In genomic region chr17:47522536-47522935, GRCm38 (mm10) we compare ENCODE assay signal across 7 mouse cellular contexts. TPM values are rescaled to one million over a fixed set of nuclear protein-coding genes. Genes with fewer than 3 reads are reported as not detected.
DNase-seq lines count a peak whose midpoint lies in the region; ATAC-seq lines count a peak whose summit lies in the region.

No protein-coding gene starts in this region.

- WGBS in heart, embryonic 13.5 days, result 39% methylated on average over 4 of the region's 4 CpGs
- WGBS in liver, embryonic 13.5 days (ENCODE audit: insufficient replicate concordance), result 41% methylated on average over 4 of the region's 4 CpGs

- peaks cover 84% of the 10 kb centered on the region for H3K4me1 ChIP-seq in heart, embryonic 13.5 days
- peaks cover 93% of the 10 kb centered on the region for H3K4me1 ChIP-seq in liver, embryonic 13.5 days (replicated peaks)

- peak overlapping the region; percentile 99 for H3K27ac ChIP-seq in heart, embryonic 13.5 days (replicated peaks)
- H3K27ac ChIP-seq in liver, embryonic 13.5 days, result peak overlapping the region; percentile 100

- H3K27me3 ChIP-seq in heart, embryonic 13.5 days (replicated peaks), result no peaks in the 10 kb centered on the region
- no peaks in the 10 kb centered on the region for H3K27me3 ChIP-seq in liver, embryonic 13.5 days

- H3K9me3 ChIP-seq in heart, embryonic 13.5 days, result no peaks in the 10 kb centered on the region
- H3K9me3 ChIP-seq in liver, embryonic 13.5 days (replicated peaks), result no peaks in the 10 kb centered on the region

- H3K4me2 ChIP-seq in heart, embryonic 13.5 days, result peak overlapping the region; percentile 64
- H3K4me2 ChIP-seq in liver, embryonic 13.5 days, result peak overlapping the region; percentile 91

- no peak overlapping the region for H3K4me3 ChIP-seq in heart, embryonic 13.5 days
- H3K4me3 ChIP-seq in liver, embryonic 13.5 days (replicated peaks), result peak overlapping the region; percentile 55; the same call in 1 of the 2 replicates

- peak overlapping the region; percentile 79 for H3K9ac ChIP-seq in heart, embryonic 13.5 days
- H3K9ac ChIP-seq in liver, embryonic 13.5 days, result peak overlapping the region; percentile 87

- ATAC-seq in heart, embryonic 13.5 days (ENCODE audit: extremely low read depth, insufficient number of reproducible peaks, low FRiP score, low TSS enrichment), result no peak
- ATAC-seq in liver, embryonic 13.5 days (ENCODE audit: low read depth), result no peak

- no peaks in the 10 kb centered on the region for H3K36me3 ChIP-seq in heart, embryonic 13.5 days
- H3K36me3 ChIP-seq in liver, embryonic 13.5 days, result no peaks in the 10 kb centered on the region

- DNase-seq in thymus, postnatal 0 days (ENCODE audit: low spot score), result peak; percentile 23
- DNase-seq in thymus, adult 18-20 months, result no peak
- DNase-seq in liver, embryonic 13.5 days, result no peak
- DNase-seq in frontal cortex, adult 2 months (ENCODE audit: extremely low spot score in 1 of 2, low spot score in 1 of 2), result no peak
- no peak for DNase-seq in adrenal gland, adult 8-10 months
- DNase-seq in spleen, postnatal 14 days (ENCODE audit: low spot score in 2 of 2), result no peak

RNA-seq across cellular contexts. Expression of gene Ccnd3, which starts 17.7 kb away (rescaled TPM):
- polyA plus RNA-seq in thymus, postnatal 0 days (2015; fragmentation: Nextera tagmentation; extraction: Ambion mirVana), result 1,113 and 1,146 TPM in 2 replicates
- polyA plus RNA-seq in heart, embryonic 13.5 days (2015; fragmentation: Nextera tagmentation; extraction: Ambion mirVana), result 451 and 478 TPM in 2 replicates
- polyA plus RNA-seq in liver, embryonic 13.5 days (2015; fragmentation: Nextera tagmentation; extraction: Ambion mirVana), result 387 and 400 TPM in 2 replicates
- polyA plus RNA-seq in frontal cortex, adult 2 months (2012; rRNA removed), result 34.4 and 36.0 TPM in 2 replicates
- 100 to 1,000 TPM; 350 to 623 (median 446) TPM for total RNA-seq in adrenal gland, adult 8-10 months (2022)

RNA-seq across cellular contexts. Expression of gene Taf8, which starts 20.4 kb away (rescaled TPM):
- polyA plus RNA-seq in thymus, postnatal 0 days (2015; fragmentation: Nextera tagmentation; extraction: Ambion mirVana), result 28.0 and 30.8 TPM in 2 replicates
- 18.4 and 19.4 TPM in 2 replicates for polyA plus RNA-seq in heart, embryonic 13.5 days (2015; fragmentation: Nextera tagmentation; extraction: Ambion mirVana)
- 14.4 and 14.5 TPM in 2 replicates for polyA plus RNA-seq in liver, embryonic 13.5 days (2015; fragmentation: Nextera tagmentation; extraction: Ambion mirVana)
- polyA plus RNA-seq in frontal cortex, adult 2 months (2012; rRNA removed), result 30.5 and 32.6 TPM in 2 replicates
- total RNA-seq in adrenal gland, adult 8-10 months (2022), result 10 to 100 TPM; 22.8 to 29.9 (median 25.9) TPM

Comparison
In these comparisons a context has a peak if more than half of its experiments do, and no peak if none do; other contexts are left out.
1. RNA of gene Ccnd3, which starts 17.7 kb away (polyA plus RNA-seq): 1,113 to 1,146 TPM in thymus, postnatal 0 days, 451 to 478 TPM in heart, embryonic 13.5 days and 387 to 400 TPM in liver, embryonic 13.5 days; 34.4 to 36.0 TPM in frontal cortex, adult 2 months; every median in the first group is over 10 times any median in the second.